Mouse (Mus musculus) layer of hippocampus, adult 18-20 months (tissue): ENCODE data around the gene Crybb1. TPM values are rescaled to one million over a fixed set of nuclear protein-coding genes. Genes with fewer than 3 reads are reported as not detected.

ENCODE experiments used
- DNase-seq, 2 experiments: peaks; one replicate each; pipeline ENCODE4 v3.0.0; 2022; ENCODE audit warnings: low spot score in 2 of 2
- long read RNA-seq: library from polyadenylated mRNA; stranded (forward); transcript quantifications from one replicate; pipeline ENCODE4 v2.0.0, GENCODE M21; 2021
- total RNA-seq, 2 experiments: library from RNA; stranded (reverse); gene quantifications; 2 replicates each; pipeline ENCODE4 v1.2.3; 2021

Gene Crybb1
- 1 to 10 TPM; 8.5 to 9.2 TPM for total RNA-seq
- long read RNA-seq, partial matches to known transcripts = 0 of 2 reads
- long read RNA-seq, other reads (novel, unspliced or antisense) = 0 of 2 reads

- peak; percentile 30 to 70 for DNase-seq
Observed at GRCm38 (mm10) chr5:112255426-112255825, at the start of gene Crybb1. Crybb1 (plus strand) TSS chr5:112255815.

DNA sequence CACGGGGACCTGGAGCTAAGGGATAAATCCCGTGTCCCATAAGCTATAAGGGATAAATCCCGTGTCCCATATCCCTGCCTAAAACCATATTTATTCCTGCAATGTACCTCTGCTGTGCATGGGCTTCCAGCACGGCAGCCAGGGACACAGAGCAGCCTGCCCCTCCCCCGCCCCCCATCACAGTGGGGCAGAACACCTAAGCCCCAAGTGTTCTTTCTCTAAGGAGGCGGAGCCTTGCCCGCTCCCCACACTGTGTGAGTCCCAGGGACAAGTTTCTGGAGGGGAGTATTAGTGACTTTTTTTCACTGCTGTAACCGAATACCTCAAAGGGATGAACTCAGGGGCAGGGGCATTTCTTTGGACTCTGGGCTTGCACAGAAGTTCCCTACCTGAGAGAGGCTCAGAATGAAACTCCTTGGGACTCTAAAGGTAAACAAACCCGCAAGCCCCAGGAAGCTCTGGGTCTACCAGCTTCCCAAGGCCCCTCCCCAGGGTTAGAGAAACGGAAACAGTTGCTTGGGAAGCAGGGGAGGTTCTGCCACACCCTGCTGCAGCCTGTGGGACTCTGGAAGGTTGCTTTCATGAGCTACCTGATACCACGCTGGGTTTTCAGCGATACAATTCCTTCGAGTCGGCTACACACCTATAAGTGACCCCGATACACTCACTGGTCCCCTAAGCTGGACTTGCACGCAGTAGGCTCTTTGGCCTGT is 48.9 kb upstream of the Crybb1 start:
- DNase-seq = no peak

- no peak for DNase-seq
Observed at GRCm38 (mm10) chr5:112208321-112208720, 47.3 kb upstream of the Crybb1 start.

- peak in 1 of 2 experiments; percentile 73 for DNase-seq
Observed at GRCm38 (mm10) chr5:112210104-112210503, 45.5 kb upstream of the Crybb1 start.

GRCm38 (mm10) chr5:112211911-112212310 is 43.7 kb upstream of the Crybb1 start:
- DNase-seq = no peak

GRCm38 (mm10) chr5:112212711-112213264 is 42.8 kb upstream of the Crybb1 start:
- no peak for DNase-seq

- peak in 1 of 2 experiments; percentile 56 for DNase-seq
Observed at GRCm38 (mm10) chr5:112213331-112214240, 42.0 kb upstream of the Crybb1 start.

DNA sequence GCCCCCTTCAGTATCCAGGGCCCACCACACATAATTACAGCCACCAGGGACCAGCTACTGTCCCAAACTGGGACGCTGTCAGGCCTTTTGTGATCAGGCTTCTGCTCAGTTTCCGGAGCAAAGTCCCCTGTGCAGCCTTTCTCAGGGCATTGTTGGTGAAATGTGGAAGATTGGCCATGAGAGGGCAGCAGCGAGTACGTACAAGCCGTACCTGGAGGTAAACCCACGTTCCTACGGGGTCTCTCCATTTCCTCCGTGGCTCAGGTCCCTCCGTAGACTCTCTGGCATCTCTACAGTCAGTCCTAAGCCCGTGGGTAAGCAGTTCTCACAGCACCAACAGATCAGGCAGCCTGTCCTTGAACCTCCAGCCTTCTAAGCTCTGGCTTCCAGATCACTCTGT is 41.2 kb upstream of the Crybb1 start:
- peak in 1 of 2 experiments; percentile 82 for DNase-seq

DNA sequence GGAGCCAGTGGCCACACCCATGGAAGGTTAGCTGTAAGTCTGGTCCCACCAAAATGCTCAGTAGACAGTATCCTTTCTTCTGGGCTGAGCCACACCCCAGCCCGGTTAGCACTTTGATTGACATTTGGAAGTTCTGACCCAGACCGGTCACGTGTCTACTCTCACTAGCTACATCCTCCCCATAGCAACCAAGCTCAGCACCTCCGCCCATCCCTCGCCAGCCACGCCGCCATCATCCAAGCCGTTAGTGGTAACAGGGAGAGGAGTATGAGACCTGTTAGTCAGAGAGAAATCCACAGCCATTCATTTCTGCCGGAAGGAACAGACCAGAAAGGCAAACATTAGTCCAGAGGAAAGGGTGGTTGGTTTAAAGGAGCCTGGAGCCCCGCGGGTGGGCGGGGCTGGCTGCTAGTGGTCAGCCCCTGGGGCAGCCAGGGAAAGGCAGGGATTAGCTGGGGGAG is 40.3 kb upstream of the Crybb1 start:
- DNase-seq = peak in 1 of 2 experiments; percentile 67

DNA sequence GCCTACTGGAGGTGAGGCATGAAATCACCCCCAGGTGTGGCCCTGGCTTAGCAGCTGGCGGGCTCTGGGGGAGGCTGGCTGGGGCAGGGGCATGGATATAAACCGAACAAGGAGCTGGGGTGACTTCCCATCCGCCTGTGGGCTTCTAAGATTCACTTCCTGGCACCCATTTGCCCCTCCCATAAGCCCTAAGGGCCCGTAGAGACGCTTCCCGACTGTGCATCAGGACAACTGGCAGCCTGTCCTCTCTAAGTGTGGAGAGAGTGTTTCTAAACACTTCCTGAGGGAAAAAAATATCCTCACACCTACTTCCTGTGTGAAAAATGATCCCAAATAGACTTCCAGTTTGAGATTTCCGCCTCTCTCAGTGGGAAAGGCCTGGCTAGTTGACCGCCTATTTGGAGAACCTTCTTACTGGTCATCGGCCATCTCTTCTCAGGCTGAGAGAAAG is 39.8 kb upstream of the Crybb1 start:
- DNase-seq = no peak

DNA sequence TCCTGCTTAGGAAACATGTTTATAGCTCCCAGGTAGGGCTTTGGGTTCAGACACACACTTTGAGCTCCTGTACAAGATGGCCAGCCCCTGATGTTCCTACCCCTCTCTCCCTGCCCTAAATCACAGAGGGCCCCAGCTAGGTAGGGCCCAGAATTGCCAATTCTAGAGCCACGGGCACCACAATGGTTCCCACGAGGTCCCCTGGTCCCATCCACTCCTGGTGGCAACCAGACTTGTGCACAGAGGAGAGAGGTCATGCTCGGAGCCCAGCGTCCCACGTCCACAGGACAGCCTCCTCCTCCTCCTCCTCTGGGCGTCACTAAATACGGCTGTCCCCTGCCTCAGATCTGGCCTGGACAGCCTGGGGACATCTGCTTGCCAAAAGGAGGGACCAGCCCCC is 39.3 kb upstream of the Crybb1 start:
- DNase-seq = no peak

DNA sequence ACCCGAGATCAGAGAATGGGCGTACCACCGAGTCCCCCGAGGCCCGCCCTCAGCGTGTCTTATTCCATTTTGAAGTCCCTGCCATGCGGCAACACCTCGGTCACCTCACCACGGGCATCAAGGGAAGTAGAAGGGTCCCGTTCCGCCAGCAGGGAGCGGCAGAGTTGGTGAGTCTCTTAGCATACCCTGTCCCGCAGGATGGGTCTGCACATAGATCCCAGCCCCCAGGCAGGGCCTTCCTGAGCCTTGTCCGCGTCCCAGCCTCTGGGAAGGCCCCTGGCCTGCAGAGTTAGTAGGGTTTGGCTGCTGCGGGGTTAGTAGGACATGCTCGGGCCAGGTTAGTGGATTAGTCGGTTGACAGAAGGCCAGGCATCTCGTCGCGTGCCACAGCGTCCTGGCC is 38.6 kb upstream of the Crybb1 start:
- DNase-seq = no peak

GRCm38 (mm10) chr5:112218679-112219078 is 36.9 kb upstream of the Crybb1 start:
- DNase-seq = no peak

DNA sequence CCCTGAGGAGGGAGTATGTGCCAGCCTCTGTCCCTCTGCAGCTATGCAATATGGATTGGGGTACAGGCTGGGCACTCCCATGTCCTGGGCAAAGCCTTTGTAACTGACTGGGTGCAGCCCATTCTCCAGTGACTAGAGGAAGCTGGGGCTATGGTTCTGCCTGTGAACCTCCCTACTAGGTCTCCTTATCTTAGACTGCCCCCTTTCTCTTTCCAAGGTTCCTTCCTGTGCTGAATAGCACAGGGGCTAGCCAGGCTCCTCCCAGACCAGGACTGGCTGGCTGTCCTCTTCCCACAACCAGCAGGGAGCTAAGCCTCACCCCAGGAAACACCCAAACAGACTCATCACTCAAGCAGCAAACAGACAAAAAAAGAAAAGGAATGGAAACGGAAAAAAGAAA is 36.2 kb upstream of the Crybb1 start:
- DNase-seq = no peak

DNA sequence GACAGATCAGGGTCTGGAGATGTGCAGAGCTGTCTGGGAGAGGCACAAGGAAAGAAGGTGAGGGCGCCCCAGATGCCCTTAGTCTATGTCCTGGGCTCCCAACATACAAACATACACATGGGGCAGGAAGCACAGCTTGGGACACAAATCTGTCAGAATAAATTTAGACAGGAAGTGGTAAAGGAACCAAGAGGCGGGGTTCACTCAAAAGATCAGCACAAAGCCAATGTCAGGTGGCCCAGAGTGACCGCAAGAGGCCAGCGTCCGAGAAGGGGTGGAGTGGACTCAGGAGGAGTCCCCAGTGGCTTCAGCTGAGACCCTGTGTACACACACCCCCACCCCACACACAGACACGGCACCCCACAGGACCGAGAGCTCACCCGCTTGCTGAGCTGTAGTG is 35.4 kb upstream of the Crybb1 start:
- DNase-seq = no peak

GRCm38 (mm10) chr5:112225591-112225990 is 30.0 kb upstream of the Crybb1 start:
- DNase-seq = no peak

DNA sequence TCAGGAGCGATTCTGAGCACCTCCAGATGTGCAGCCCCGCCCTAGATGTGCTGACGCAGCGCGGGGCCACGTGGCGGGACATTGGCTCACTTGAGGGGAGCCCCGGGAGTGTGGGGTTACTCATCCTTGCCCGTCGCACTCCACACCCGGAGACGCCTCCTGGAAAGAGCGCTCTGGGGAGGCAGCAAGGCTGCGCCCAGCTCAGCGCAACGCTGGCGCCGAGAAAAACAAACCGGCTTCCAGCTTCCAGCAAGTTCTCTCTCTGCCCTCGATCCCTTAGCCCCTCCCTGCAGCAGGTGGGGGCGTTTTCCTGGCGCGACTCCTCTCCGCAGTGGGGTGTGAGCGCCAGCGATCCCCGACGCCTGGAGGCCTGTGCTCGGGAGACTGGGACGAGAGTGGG is 28.3 kb upstream of the Crybb1 start:
- peak; percentile 73 to 75 for DNase-seq

GRCm38 (mm10) chr5:112227898-112228239 is 27.7 kb upstream of the Crybb1 start:
- no peak for DNase-seq

DNA sequence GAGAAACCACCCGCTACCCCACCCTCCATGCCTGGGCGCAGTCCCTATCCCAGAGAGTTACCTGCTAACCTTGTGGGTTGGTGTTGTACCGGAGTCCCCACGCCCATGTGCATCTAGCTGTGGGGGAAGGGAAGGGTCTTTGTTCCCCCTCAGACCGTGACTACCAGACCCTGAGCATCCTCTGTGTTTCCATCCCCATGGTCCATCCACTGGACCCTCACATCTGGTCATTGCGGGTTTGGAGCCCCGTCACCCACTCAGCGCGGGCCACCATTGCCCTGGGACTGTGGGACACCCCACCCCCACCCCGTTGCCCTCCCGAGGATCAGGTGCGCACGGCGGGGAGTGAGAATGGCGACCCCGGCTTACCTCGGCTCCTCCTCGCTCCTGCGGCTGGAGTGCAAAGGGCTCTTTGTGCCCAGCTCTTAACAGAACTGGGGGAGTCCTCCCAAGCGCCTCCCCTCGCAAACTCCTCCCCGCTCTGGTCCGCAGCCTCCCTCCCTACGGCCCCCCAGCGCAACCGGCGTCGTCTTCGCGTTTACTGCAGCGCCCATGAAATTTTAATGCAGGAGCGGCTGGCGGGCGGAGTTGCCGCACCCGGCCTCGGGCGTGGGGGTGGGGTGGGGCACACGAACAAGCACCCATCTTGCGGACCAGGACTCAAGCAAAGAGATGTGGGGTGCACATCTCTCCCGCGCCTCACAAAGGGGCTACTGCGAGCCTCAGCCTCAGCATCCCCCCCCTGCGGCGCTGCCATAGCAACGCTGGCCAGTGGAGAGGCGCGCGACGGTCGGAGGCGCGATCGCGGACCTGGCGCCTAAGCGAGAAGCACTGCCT is 27.2 kb upstream of the Crybb1 start:
- DNase-seq = peak; percentile 73 to 76

GRCm38 (mm10) chr5:112235806-112236205 is 19.8 kb upstream of the Crybb1 start:
- DNase-seq = no peak

DNA sequence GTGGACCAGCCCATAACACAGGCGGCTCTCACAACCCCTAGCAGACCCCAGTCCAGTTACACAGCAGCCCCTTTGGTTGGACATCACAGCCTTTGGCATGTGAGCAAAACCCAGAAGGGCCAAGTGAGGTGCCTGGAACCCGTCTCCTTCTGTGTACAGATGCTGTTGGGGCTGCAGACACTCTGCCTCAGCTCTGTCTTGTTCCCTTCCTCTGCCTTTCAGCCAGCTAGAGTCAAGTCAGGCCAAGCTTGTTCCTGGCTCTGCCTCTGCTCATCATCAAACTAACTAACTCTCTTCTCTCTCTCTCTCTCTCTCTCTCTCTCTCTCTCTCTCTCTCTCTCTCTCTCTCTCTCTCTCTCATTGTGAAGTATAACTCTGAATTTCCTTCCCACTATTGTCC is 19.0 kb upstream of the Crybb1 start:
- no peak for DNase-seq
